Mouse (Mus musculus) ES-E14 (cell line): Measurements from ENCODE around the gene Sptbn2. TPM values are rescaled to one million over a fixed set of nuclear protein-coding genes. Genes with fewer than 3 reads are reported as not detected.

Experiments
- DNase-seq: peaks from one replicate; pipeline ENCODE4 v3.0.0-alpha.2; 2013; ENCODE audit warnings: low read depth, low spot score
- H3K27ac ChIP-seq: 2 replicates; pipeline ENCODE4 v1.5.1; 2012; ENCODE audit warnings: low read depth, mild to moderate bottlenecking, low read length, moderate library complexity, mixed read lengths; ENCODE audit not compliant: poor library complexity, insufficient read depth, severe bottlenecking
- H3K36me3 ChIP-seq: 2 replicates; pipeline ENCODE4 v1.6.1; 2012; ENCODE audit warnings: mild to moderate bottlenecking, low read length, moderate library complexity, mixed read lengths; ENCODE audit not compliant: control insufficient read depth, poor library complexity, insufficient read depth, severe bottlenecking
- H3K4me1 ChIP-seq, 2 experiments: fragments of 150-350 bp in 1 of 2; sonication (generic) in 1 of 2; 2 replicates each; pipeline ENCODE4 v1.6.1; 2012; ENCODE audit warnings: low read length in 2 of 2, mild to moderate bottlenecking in 1 of 2, mixed read lengths in 1 of 2; ENCODE audit not compliant: control insufficient read depth in 2 of 2, insufficient read depth in 2 of 2, poor library complexity in 1 of 2
- H3K4me3 ChIP-seq, 2 experiments: fragments of 150-350 bp in 1 of 2; sonication (generic) in 1 of 2; 2 replicates each; pipeline ENCODE4 v1.5.1; 2012; ENCODE audit warnings: low read length in 2 of 2, low read depth in 1 of 2, mild to moderate bottlenecking in 1 of 2, mixed read lengths in 1 of 2; ENCODE audit not compliant: insufficient read depth in 1 of 2, poor library complexity in 1 of 2, severe bottlenecking in 1 of 2
- H3K9ac ChIP-seq: 2 replicates; pipeline ENCODE4 v1.6.1; 2012; ENCODE audit warnings: low read depth, mild to moderate bottlenecking, low read length, mixed read lengths; ENCODE audit not compliant: poor library complexity, insufficient read depth, severe bottlenecking
- H3K9me3 ChIP-seq: fragments of 150-350 bp; sonication (generic); 2 replicates; pipeline ENCODE4 v1.6.1; 2012; ENCODE audit warnings: low read depth, mild to moderate bottlenecking, low read length; ENCODE audit not compliant: control insufficient read depth, insufficient read depth
- CHD2 ChIP-seq: IDR thresholded peaks from 2 replicates; pipeline ENCODE4 v1.6.1; 2014; ENCODE audit warnings: mild to moderate bottlenecking, low read depth, low read length, inconsistent platforms
- HCFC1 ChIP-seq: IDR thresholded peaks from 2 replicates; pipeline ENCODE4 v1.6.1; 2012; ENCODE audit warnings: low read length, inconsistent platforms, borderline replicate concordance; ENCODE audit not compliant: insufficient read depth
- MAFK ChIP-seq: IDR thresholded peaks from 2 replicates; pipeline ENCODE4 v1.6.1; 2014; ENCODE audit warnings: mild to moderate bottlenecking, low read depth, low read length, inconsistent platforms; ENCODE audit not compliant: insufficient read depth
- ZC3H11A ChIP-seq: IDR thresholded peaks from 2 replicates; pipeline ENCODE4 v1.6.1; 2012; ENCODE audit warnings: low read depth, mild to moderate bottlenecking, inconsistent platforms, low read length, borderline replicate concordance
- ZNF384 ChIP-seq: IDR thresholded peaks from 2 replicates; pipeline ENCODE4 v1.6.1; 2012; ENCODE audit warnings: low read depth, low read length, inconsistent platforms
- in situ Hi-C, 2 experiments: fragments of 600-800 bp; cut with MboI; formaldehyde crosslinking; loops; one replicate each; pipeline ENCODE4 v1.15.1; 2025; ENCODE audit warnings: low sequenced_read_pairs in 2 of 2, inconsistent platforms in 1 of 2; ENCODE audit not compliant: unreplicated experiment in 2 of 2
- total RNA-seq: library from RNA; depleted of rRNA; stranded (reverse); fragments of 300-350 nt; gene quantifications from 2 replicates; pipeline ENCODE4 v1.2.3, GENCODE M21; 2012

Gene Sptbn2
- total RNA-seq, 1 experiment: 14.1 TPM

DNA sequence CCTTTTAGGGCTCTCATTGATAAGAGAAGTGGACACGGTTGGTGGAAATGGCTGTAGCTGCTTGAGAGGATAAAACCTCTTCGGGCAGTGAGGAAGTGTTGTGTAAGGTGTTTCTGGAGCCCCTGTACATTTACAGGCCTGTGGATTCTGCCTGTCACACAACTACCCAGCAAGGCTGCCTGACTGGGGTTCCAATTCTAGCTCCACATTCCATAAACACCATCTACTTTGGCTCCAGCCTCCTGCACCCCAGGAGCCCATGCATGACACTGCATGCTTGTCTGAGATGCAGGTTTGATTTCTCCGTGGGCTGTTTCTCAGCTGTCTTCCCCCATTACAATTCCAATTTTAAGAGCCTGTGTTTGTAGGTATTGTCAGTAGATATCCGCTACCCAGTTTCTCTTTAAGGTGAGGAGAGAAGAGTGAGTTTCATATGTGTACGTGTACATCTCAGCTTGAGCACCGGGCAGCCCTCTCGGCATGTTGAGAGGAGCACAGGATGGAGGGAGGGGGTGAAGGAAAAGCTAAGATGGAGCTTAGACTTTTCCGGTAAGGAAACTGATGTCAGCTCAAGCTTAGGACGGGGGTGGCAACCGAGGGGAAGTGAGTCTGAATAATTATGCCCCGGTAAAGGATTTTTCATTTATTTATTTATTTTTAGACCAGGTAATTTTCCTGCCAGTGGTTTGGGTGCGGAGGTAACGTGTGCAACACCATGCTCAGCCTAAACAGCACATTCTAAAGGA is 2.0 kb downstream of the Sptbn2 start:
- H3K36me3 ChIP-seq: no peaks in the 10 kb centered on the region
- H3K9ac ChIP-seq: 0 out of 2 replicates have a peak overlapping the region, but pooled peaks have one; percentile 65
- H3K4me1 ChIP-seq: peaks cover 0 to 6% of the 10 kb centered on the region in 2 experiments; a peak in 1 of 4 replicates
- no peaks in the 10 kb centered on the region for H3K9me3 ChIP-seq
- H3K4me3 ChIP-seq: peak overlapping the region; percentile 65 to 82
- no peak overlapping the region for H3K27ac ChIP-seq
- in situ Hi-C loops: no loop called here
- no peak for DNase-seq
- no peak for TF ChIP-seq ZC3H11A
- TF ChIP-seq MAFK: no peak
- TF ChIP-seq ZNF384: no peak
- no peak for TF ChIP-seq CHD2
- TF ChIP-seq HCFC1: no peak

DNA sequence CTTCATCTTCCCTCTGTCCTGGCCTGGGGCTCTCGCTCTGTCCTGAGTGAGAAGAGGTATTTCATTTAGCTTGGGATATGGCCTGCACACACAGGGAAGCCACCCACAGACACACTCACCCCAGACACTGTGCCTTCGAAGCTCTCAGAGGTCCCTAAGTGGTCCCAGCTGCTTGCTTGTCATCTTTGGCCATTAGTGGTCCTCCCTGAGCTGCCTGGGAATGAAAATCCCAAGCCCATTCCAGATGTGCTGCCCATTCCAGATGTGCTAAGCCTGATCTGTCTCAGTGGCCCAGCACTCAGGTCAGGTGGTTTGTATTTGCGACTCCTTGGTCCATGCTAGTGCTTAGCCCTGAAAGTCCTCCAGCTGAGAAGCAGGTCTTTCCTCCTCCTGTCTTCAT is 2.9 kb downstream of the Sptbn2 start:
- no peak for DNase-seq
- no peak overlapping the region for H3K27ac ChIP-seq
- H3K4me3 ChIP-seq: no peak overlapping the region
- no peaks in the 10 kb centered on the region for H3K36me3 ChIP-seq
- no peak for TF ChIP-seq ZNF384
- H3K4me1 ChIP-seq: peaks cover 0 to 12% of the 10 kb centered on the region in 2 experiments; a peak in 2 of 4 replicates
- in situ Hi-C loops: no loop called here
- no peak overlapping the region for H3K9ac ChIP-seq
- no peaks in the 10 kb centered on the region for H3K9me3 ChIP-seq

DNA sequence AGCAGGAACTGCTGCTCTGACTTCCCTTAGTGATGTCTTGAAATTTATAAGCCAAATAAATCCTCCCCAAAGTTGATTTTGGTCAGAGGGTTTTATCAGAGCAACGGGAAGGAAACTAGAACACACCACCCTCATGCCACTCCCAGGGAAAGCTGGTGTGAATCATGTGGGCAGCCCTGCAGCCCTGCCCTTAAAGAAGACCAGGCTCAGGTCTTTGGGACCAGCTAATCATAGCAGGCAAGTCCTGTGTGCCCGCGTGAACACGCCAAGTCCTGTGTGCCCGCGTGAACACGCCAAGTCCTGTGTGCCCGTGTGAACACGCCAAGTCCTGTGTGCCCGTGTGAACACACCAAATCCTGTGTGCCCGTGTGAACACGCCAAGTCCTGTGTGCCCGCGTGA is 5.8 kb downstream of the Sptbn2 start:
- in situ Hi-C loops: no loop called here
- Histone ChIP-seq H3K27ac (no peak overlapping the region), H3K4me3 (no peak overlapping the region), H3K4me1 (peaks cover 2 to 30% of the 10 kb centered on the region in 2 experiments; a peak in 3 of 4 replicates), H3K36me3 (no peaks in the 10 kb centered on the region), H3K9ac (no peak overlapping the region), H3K9me3 (no peaks in the 10 kb centered on the region)
- no peak for DNase-seq
- TF ChIP-seq HCFC1 (no peak), ZNF384 (no peak), MAFK (no peak), ZC3H11A (no peak), CHD2 (no peak)

DNA sequence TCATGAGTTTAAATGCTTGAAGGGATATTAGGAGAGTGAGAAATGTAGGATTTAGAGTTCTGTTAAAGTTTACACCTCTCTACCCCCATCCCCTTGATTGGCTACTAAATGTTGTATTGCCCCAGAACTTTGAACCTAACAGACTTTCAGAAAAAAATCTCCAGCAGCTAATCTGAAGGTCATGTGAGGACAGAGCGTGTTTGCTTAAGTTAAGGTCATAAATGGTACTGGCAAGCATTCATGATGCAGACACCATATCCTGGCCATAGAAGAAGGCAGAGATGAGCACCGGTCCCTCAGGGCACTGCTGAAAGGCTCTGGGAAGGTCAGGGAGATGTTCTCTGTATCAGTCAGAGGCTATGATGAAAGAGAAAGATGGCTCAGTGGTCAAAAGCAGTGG is 6.3 kb downstream of the Sptbn2 start:
- H3K27ac ChIP-seq: no peak overlapping the region
- H3K36me3 ChIP-seq: no peaks in the 10 kb centered on the region
- DNase-seq: no peak
- in situ Hi-C loops: no loop called here
- H3K9me3 ChIP-seq: no peaks in the 10 kb centered on the region
- H3K4me1 ChIP-seq: peaks cover 2 to 35% of the 10 kb centered on the region in 2 experiments; a peak in 3 of 4 replicates
- no peak for TF ChIP-seq MAFK
- H3K4me3 ChIP-seq: no peak overlapping the region
- H3K9ac ChIP-seq: no peak overlapping the region

DNA sequence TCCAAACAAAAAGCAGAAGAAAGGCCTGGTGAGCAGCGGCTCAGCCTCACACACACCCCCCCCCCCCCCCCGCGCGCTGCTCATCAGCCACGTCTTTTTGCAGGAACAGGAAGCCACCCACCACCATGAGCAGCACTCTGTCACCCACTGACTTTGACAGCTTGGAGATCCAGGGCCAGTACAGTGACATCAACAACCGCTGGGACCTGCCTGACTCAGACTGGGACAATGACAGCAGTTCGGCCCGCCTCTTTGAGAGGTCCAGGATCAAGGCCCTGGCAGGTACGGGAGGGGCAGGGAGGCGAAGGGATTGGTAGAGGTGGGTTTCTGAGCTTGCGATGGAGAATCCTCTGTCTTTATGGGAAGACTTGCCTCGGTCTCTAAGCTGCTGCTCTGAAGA is 7.7 kb downstream of the Sptbn2 start:
- in situ Hi-C loops: no loop called here
- Histone ChIP-seq H3K4me1 (peaks cover 2 to 36% of the 10 kb centered on the region in 2 experiments; a peak in 3 of 4 replicates), H3K27ac (peak overlapping the region; percentile 18; the same call in 1 of the 2 replicates), H3K9me3 (no peaks in the 10 kb centered on the region), H3K36me3 (no peaks in the 10 kb centered on the region), H3K4me3 (no peak overlapping the region), H3K9ac (no peak overlapping the region)
- no peak for TF ChIP-seq HCFC1
- TF ChIP-seq CHD2: no peak
- TF ChIP-seq ZNF384: no peak
- TF ChIP-seq MAFK: no peak
- TF ChIP-seq ZC3H11A: no peak
- no peak for DNase-seq
